Mouse (Mus musculus): ENCODE data around the gene Lbhd2.

The Lbhd2 gene

DNA sequence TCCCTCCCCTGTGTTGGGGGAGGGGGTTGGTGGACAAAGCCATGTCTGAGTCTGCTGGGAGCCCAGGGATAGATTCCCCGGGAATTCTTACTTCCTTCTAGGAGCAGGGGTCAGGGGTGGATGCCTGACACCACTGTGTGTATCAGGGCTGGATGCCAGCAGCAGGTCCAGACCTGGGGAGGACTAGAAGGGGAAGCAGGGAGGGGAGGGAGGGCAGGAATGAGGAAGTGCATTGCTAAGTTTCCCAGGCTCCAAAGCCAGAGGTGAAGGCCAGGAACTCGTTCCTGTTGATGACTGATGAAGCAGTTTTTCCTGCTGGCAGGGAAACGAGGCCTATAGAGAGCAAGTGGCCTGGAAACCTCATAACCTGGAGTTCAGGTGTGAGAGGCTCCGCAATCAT, 25.5 kb downstream of the Lbhd2 start:
- no peak for DNase-seq (ENCODE audit: low spot score)

- no peak for DNase-seq (ENCODE audit: low spot score)
Measured at GRCm38 (mm10) chr12:111432751-111433331, 26.2 kb downstream of the Lbhd2 start.

GRCm38 (mm10) chr12:111434164-111434744, 27.6 kb downstream of the Lbhd2 start:
- DNase-seq (ENCODE audit: low spot score): no peak

DNA sequence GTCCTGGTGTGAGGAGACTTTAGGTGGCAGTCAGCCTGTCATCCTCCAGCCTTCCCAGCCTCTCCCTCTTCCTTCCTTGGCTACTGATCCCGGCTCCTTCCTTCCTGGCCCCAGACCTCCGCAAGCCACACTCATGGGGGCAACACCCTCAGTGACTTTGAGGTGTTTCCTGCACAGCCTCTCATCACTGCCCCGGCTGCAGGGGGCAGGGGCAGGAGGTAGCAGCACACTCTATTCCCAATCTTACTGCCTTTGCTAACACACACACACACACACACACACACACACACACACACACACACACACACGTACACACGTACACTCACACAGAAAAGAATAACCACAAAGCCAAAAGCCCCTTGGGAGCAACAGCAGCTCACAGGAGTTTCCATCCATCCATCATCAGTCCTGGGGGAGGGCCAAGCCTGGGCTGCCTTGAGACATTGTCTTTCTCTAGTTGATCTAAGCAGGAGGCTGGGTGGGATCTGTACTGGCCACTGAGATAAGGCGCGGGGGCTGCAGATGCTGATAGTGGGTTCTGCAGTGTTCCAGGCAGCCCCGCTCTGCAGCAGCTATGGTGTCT, 28.2 kb downstream of the Lbhd2 start:
- no peak for DNase-seq (ENCODE audit: low spot score)

DNA sequence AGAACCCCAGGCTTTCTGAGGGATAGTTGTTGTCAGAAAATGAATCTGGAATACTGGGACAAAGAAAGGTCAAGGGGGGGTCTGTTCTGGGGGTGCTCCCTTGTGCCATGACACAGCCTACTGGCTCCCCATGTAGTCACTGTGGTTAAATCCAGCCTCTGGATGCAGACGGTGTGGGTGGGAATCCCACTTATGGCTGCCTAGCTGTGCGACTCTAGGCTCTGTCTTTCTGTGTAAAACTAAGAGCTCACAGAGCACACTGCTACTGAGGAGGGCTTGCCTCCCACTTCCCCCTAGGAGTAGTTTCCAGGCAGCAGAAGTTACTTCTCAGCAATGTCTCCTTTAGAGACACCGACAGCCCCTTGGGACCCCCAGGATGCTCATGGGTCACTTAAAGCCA, 29.6 kb downstream of the Lbhd2 start:
- DNase-seq (ENCODE audit: low spot score): no peak

DNA sequence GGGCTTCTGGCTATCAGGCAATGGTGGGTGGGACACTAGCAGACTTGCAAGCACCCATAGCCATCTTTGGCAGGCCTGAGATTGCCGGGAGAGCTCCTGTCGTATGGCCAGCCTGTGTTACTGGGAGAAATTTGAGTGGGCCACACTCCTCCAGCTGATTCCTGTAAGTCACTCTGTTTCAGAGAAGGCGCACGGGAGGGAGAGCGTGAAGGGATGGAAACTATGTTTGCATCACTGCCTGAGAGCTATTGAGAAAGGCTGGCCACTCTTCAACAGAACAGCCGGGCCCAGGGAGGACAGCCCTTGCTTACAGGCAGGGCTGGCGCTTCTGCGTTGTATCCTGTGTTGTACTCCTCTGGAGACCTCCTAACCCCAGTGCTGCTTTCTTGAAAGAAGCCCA, 30.0 kb downstream of the Lbhd2 start:
- DNase-seq (ENCODE audit: low spot score): no peak

DNA sequence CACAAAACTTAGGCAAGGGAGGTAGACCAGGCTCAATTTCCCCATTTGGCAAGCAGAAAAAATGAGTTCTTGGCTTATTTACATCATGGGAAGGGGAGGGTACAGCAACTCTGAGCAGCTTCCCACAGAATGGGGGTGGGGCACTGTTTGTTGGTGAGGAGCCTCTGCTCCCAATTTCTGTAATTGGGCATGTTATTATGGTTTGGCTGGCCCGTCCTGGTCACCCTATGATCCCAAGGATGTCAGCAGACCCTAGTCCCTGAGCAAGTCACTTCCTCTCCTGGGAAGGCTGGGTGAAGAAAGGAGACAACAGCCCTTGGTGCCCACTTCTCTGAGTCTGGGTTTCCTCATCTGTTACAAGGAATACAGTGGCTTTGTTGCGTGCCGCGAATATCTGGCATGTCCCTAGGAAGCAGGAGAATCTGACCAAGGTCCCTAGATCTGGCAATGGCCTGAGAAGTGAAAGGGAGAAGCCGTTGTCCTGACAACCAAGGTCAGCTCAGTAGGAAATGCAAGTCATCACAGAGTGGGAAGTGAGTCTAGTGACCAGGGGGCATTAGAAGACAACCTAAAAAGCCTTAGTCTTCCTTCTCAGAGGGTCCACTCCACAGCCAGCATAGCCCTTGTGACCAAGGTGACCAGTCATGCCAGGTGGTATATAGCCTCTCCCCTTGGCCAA, 30.8 kb downstream of the Lbhd2 start:
- no peak for DNase-seq (ENCODE audit: low spot score)

- DNase-seq (ENCODE audit: low spot score): no peak
Measured at GRCm38 (mm10) chr12:111438850-111439249, 32.2 kb downstream of the Lbhd2 start.

DNA sequence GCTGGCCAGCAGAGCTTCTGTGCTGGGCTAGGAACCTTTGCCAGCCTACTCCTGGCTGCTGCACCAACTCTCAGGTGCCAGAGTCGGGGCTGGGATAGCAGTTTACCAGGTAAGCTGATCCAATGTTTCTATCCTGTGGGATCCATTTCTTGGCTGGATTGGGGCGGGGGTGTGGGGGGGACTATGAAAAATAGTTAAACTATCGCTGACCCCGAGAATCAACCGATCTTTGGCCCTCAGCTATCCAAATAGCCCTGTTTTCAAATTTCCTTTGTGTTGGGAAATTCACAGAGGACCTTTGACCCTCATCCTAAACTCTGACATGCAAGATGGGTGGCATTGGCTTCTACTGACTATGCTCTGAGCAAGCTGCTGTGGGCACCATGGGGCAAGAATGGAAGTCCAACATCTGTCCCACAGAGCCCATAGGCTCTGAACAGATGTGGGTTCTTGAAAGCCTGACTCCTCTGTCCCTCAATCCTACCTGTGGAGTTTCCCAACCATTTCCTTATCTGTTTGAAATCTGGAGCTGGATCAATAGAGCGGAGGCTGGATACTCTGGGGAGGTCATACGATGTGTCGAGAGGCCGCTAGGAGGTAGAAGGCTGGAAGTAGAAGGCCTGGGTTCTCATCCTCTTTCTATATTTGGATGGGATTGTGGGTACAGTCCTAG, 34.2 kb downstream of the Lbhd2 start:
- no peak for DNase-seq (ENCODE audit: low spot score)

- DNase-seq (ENCODE audit: low spot score): no peak
Measured at GRCm38 (mm10) chr12:111441523-111441922, 34.9 kb downstream of the Lbhd2 start.

DNA sequence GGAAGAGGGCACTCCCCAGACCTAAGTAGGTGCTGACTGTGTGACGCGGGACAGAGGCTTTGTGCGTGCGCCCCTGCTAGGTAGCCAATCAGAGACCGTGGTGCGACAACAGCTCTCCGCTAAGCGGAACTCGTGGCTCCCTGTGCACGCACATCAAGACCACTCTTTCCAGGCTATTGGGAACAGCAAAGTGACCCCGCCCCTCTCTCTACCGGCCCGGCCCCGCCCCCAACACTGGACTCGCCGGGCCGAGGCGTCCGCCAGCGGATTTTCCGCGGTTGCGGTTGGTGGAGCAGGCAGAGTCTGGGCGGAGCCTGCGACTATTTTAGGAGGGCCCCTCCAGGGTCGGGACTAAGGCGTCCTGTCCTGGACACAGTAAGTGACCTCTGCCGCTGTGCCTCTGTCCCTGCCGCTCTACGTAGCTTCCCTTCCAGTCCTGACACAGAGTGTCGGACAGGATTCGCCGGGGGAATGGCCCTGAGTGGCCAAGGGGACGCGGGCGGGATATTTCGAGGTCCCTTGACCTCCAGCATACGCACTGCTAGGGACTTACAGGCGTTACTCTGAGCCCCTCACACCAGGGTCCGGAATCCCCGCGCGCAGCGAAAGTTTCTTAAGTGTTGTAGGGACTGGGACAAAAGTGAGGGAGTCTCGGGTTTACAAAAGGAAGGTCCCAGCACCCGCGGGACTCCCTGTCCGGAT, 35.9 kb downstream of the Lbhd2 start, which contains the start of gene Tnfaip2:
Gene Tnfaip2, plus strand, starts transcription at position 161 of the 702 bp plus-strand sequence.
- no peak for DNase-seq (ENCODE audit: low spot score)

DNA sequence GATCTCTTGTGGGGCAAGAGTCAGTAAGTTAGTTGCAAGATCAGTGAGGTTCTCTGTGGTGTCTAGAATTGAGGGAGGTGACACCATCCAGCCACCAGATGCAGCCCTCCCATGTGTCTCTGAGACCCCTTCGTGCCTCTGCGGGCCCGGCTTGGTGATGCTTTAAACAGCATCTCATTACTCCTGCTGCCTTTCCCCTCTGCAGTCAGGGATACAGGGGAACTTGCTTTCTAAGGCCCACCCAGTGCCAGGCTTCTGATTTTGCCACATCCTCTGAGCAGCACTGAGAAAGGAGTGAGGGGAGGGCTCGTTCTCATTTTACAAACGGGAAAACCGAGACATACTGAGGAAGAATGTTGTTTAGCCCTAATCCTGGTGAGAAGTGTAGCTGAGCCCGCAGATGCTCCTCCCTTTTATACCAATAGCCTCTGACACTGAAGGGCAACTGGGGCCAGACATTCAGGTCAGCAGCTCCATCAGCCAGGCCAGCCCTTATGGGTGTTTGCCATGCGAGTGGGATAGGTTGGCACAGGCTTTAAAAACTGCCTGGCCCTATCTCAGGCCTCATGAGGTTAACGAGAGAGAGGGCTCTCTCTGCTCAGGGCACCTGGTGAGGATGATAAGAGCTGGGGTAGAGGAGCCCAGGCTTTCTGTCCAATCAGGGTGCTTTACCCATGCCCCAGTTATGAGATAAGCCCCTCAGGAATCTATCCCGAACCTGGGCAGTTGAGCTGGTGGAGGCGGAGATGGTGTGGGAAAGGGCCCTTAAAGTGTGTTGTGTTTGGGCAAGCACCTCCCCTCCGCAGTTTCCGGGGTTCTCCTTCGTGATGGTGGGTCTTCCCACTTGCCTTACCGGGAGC, 36.6 kb downstream of the Lbhd2 start:
- no peak for DNase-seq (ENCODE audit: low spot score)

DNA sequence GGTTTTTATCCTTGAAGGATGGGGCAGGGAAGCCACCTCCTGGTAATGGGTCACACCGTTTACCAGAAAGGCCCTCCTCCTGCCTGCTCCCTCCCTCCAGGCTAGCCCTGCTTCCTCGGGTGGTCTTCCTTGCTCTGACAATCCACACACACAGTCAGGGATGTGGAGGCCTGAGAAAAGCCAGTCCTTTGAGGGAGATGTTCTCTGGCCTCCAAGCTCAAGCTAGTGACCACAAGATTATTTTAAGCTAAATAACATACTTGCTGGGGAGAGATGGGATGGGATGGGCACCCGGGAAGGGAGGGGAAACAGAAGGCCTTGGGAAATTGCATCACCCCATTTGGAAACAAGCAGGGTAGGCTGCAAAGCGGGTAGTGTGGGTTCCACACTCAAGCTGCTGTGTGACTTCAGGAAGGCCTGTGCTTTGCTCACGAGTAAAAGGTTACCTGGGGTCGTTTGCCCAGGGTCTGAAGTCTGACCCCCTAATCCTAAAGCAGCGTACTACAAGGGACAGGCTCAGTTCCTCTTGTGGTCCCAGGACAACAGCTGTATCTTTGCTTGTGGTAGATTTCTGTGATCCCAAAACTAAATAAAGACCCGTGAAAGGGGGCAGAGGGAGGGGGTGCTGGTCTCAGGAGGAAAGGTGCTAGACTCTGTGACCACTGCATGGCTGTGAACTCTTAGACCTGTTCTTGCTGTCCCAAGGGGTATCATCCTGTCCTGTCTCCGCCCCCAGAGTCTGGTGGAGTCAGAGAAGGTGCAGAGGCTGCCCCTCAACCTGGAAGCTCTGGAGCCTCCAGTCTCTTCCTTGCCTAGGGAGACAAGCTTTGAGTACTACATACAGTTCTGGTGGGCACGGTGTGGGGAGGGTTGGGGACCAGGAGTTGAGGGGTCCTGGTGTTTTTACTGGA, 37.6 kb downstream of the Lbhd2 start:
- no peak for DNase-seq (ENCODE audit: low spot score)

GRCm38 (mm10) chr12:111445161-111445889, 38.7 kb downstream of the Lbhd2 start:
- no peak for DNase-seq (ENCODE audit: low spot score)

GRCm38 (mm10) chr12:111445890-111446613, 39.4 kb downstream of the Lbhd2 start:
- no peak for DNase-seq (ENCODE audit: low spot score)

- DNase-seq (ENCODE audit: low spot score): no peak
Measured at GRCm38 (mm10) chr12:111446745-111447144, 40.1 kb downstream of the Lbhd2 start.

DNA sequence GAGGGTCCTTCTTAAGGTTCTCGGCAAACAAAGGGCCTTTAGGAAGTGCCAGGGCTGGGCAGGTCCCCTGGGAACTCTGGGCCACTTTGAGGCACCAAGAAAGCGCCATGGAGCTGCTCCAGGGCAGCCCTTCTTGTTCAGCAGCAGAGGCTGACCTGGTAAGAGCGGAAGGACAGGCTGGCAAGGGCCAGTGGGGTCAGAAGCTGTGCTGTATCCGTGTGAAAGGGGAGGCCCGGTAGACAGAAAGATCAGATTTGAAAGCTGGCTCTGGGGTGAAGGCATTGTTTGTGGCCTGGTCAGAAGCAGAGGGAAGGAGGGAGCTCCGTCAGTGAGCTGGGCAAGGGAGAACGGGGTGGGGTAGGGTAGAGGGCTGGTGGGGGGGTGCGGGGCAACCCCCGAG, 40.7 kb downstream of the Lbhd2 start:
- no peak for DNase-seq (ENCODE audit: low spot score)

DNA sequence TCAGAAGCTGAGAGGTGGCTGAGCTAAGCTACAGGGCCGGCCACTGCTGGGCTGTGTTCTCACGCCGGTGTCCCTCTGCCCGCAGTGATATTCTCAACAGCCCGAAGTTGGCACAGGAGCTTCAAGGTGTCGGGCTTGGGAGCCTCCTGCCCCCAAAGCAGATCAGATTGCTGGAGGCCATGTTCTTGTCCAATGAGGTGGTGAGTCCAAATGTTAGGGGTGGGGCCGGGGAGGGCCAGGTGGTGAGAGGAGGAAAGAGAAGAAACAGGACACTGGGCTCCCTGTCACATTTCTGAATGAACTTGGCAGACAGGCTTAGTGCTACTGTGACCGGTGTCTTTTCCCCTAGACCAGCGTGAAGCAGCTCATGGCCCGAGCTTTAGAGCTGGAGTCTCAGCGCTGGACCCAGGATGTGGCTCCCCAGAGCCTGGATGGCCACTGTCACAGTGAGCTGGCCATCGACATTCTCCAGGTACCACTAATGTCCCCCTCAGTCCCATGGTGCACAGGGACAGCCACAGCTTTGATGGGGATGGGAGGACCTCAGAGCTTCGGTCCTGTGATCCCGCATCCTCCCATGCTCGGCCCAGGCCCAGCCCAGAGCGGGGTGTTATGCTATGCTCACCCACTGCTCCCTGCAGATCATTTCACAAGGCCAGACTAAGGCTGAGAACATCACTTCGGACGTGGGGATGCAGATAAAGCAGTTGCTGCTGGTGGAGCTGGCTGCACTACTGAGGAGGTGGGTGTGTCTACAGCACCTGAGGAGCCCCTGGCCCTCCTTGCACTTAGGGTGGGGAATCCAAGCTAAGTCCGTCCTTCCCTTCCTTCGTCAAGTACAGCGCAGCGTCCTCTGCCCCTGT, 41.5 kb downstream of the Lbhd2 start:
- no peak for DNase-seq (ENCODE audit: low spot score)

All from layer of hippocampus, adult 11-12 months (tissue).